In the genomic region with DNA sequence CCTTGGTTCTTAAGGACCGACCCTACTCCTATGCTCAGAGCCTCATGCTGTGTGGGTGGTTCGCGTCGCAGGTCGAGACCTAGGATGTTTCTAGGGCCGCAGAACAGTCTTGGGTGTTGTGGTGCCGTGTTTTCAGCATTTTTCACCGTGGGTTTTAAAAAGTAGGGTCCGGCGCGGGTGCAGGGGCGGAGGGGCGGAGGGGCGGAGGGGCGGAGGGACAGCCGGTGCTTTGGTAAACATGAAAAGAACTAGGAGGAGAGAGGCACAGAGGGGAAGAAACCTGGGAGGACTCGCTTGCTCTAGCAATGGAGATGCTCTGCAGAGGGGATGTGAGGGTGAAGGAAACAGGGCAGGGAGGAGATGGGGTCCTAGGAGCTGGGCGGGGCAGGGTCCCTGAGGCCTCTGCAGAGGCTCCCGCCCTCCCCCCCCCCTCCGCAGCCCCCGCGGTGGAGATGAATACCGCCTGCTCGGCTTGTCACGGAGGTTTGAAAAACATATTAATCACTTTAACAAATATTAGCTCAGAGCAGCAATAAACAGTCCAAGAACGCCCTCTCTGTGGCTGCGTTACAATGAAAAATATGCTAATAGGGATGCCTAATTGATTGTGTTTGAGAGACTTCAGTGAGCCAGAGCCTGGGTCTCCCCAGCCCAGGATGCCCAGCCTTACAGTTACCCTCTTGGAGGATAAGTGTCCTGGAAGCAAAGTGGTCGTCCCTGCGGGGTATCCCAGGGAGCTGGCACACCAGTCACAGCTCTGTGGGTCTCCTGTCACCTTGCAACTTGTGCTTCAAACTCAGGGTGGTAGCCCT, we compare ENCODE assay signal across 7 mouse cellular contexts.
DNase-seq lines count a peak whose midpoint lies in the region; ATAC-seq lines count a peak whose summit lies in the region.

No protein-coding gene starts in this region.

- no peak overlapping the region; the same call in 1 of the 2 replicates for H3K27ac ChIP-seq in forebrain, embryonic 14.5 days (ENCODE audit: low read depth, low read length)
- peak overlapping the region; percentile 13; the same call in 1 of the 2 replicates for H3K27ac ChIP-seq in neural tube, embryonic 13.5 days (replicated peaks)

- no peak overlapping the region for H3K4me3 ChIP-seq in forebrain, embryonic 14.5 days (ENCODE audit: low read depth, low read length)
- no peak overlapping the region for H3K4me3 ChIP-seq in neural tube, embryonic 13.5 days

- peak overlapping the region; percentile 44 for H3K4me2 ChIP-seq in forebrain, embryonic 14.5 days (ENCODE audit: low read length)
- peak overlapping the region; percentile 42 for H3K4me2 ChIP-seq in neural tube, embryonic 13.5 days

- peak overlapping the region; percentile 47; the same call in 1 of the 2 replicates for H3K9ac ChIP-seq in forebrain, embryonic 14.5 days (ENCODE audit: low read length)
- H3K9ac ChIP-seq in neural tube, embryonic 13.5 days = peak overlapping the region; percentile 43; the same call in 1 of the 2 replicates

- H3K27me3 ChIP-seq in forebrain, embryonic 14.5 days (replicated peaks; ENCODE audit: control insufficient read depth, insufficient read depth, low read length) = no peaks in the 10 kb centered on the region
- peaks cover 17% of the 10 kb centered on the region for H3K27me3 ChIP-seq in neural tube, embryonic 13.5 days

- intact Hi-C loops in left cerebral cortex, postnatal 4 days (cut with DNase I) = no loop called here

- ATAC-seq in forebrain, embryonic 14.5 days = no peak
- 0 out of 2 replicates have a peak, but pooled peaks have one; percentile 14 for ATAC-seq in neural tube, embryonic 13.5 days (ENCODE audit: low read depth)

- H3K4me1 ChIP-seq in forebrain, embryonic 14.5 days (ENCODE audit: control insufficient read depth, insufficient read depth, low read length) = peaks cover 21% of the 10 kb centered on the region
- peaks cover 36% of the 10 kb centered on the region for H3K4me1 ChIP-seq in neural tube, embryonic 13.5 days (replicated peaks)

- no peaks in the 10 kb centered on the region for H3K9me3 ChIP-seq in forebrain, embryonic 14.5 days (replicated peaks; ENCODE audit: control insufficient read depth, low read length)
- peaks cover 4% of the 10 kb centered on the region; the same call in 1 of the 2 replicates for H3K9me3 ChIP-seq in neural tube, embryonic 13.5 days

- DNase-seq in left cerebral cortex, postnatal 4 days = peak; percentile 59
- DNase-seq in left cerebral cortex, adult 9 months (ENCODE audit: low spot score in 2 of 2) = no peak
- no peak for DNase-seq in forebrain, embryonic 14.5 days (ENCODE audit: low spot score)
- DNase-seq in kidney, postnatal 10 days = peak; percentile 32
- no peak for DNase-seq in adrenal gland, adult (ENCODE audit: inconsistent age in 2 of 2, low spot score in 1 of 2)
- no peak for DNase-seq in lung, postnatal 14 days

- H3K36me3 ChIP-seq in forebrain, embryonic 14.5 days (ENCODE audit: control insufficient read depth, insufficient read depth, low read length) = no peaks in the 10 kb centered on the region
- H3K36me3 ChIP-seq in neural tube, embryonic 13.5 days = no peaks in the 10 kb centered on the region

- WGBS in forebrain, embryonic 14.5 days = 5% methylated on average over 29 of the region's 29 CpGs
- WGBS in neural tube, embryonic 13.5 days = 5% methylated on average over 29 of the region's 29 CpGs

Comparison
In these comparisons a context has a peak if more than half of its experiments do, and no peak if none do; other contexts are left out.
1. DNase-seq: peak in left cerebral cortex, postnatal 4 days (single experiment) and kidney, postnatal 10 days (single experiment); none in left cerebral cortex, adult 9 months (0 of 2), forebrain, embryonic 14.5 days (single experiment), adrenal gland, adult (0 of 2) and lung, postnatal 14 days (single experiment).